Mouse (Mus musculus): ENCODE results near the gene Tmem165. TPM values are rescaled to one million over a fixed set of nuclear protein-coding genes. Genes with fewer than 3 reads are reported as not detected.

Gene Tmem165
- polyA plus RNA-seq (2014; fragmentation: Nextera tagmentation; extraction: Ambion mirVana) = 95.3 and 101 TPM in 2 replicates

DNA sequence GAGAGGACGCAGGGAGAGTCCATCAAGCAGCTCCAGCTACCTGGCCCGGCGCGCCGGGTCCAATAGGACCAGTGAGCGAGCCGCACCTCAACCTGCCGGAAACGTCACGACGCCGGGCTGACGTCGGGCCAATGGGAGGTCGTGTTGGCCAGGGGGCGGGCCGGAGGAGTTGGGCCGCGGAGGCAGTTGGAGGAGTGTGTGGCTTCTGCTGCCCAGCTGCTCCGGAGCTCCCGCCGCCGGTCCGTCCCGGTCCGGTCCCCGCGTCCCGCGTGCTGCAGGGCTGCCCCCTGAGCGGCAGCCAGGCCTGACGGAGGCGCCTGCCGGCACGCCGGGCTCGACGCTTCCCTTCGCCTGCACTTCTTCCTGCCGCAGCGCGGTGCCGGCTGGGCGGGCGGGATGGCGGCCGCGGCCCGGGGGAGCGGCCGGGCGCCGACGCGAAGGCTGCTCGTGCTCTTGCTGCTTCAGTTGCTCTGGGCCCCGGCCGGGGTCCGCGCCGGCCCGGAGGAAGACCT, at the start of gene Tmem165:
Gene Tmem165, plus strand, starts transcription at position 131 of the 512 bp plus-strand sequence.
- H3K27me3 ChIP-seq (ENCODE audit: control insufficient read depth, insufficient read depth, low read length) = no peaks in the 10 kb centered on the region
- ATAC-seq (replicated peaks; ENCODE audit: low FRiP score) = peak; percentile 97
- H3K4me1 ChIP-seq (replicated peaks; ENCODE audit: control insufficient read depth, insufficient read depth, low read length) = peaks cover 6% of the 10 kb centered on the region; the same call in 1 of the 2 replicates
- peak; percentile 97 for DNase-seq (ENCODE audit: low spot score)
- H3K36me3 ChIP-seq (ENCODE audit: control insufficient read depth, insufficient read depth, low read length) = no peaks in the 10 kb centered on the region
- H3K27ac ChIP-seq (ENCODE audit: low read depth, low read length) = peak within 1 kb of the TSS; percentile 92
- H3K9ac ChIP-seq (ENCODE audit: low read length) = peak within 1 kb of the TSS; percentile 97
- under 1% methylated on average over 52 of the region's 62 CpGs for WGBS
- peak within 1 kb of the TSS; percentile 74 for H3K4me2 ChIP-seq (ENCODE audit: low read depth, low read length, severe bottlenecking)
- H3K9me3 ChIP-seq (ENCODE audit: control insufficient read depth, low read length) = no peaks in the 10 kb centered on the region
- peak within 1 kb of the TSS; percentile 87 for H3K4me3 ChIP-seq (ENCODE audit: low read depth, low read length)

DNA sequence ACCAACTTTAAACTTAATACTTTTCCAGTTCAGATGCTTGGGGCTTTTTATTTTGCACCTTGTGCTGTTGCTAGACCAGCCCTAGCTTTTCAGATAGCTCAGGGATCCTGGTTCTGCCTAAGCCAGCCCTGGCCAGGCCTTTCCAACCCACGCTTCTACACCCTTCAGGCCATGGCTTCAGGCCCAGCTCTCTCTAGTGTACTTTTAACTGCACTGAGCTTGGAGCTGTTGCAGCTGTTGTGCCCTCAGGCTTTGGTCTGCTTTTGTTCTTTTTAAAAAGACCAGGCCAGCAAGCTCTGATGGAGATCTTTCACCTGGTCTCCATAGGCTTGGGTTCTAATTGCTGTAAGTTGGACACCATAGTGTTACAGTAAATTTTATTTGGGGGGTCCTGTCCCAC, 48.0 kb upstream of the Tmem165 start:
- ATAC-seq (replicated peaks; ENCODE audit: low FRiP score) (no peak), DNase-seq (ENCODE audit: low spot score) (no peak)
- Histone ChIP-seq H3K36me3 (ENCODE audit: control insufficient read depth, insufficient read depth, low read length) (no peaks in the 10 kb centered on the region), H3K27me3 (ENCODE audit: control insufficient read depth, insufficient read depth, low read length) (no peaks in the 10 kb centered on the region), H3K4me1 (replicated peaks; ENCODE audit: control insufficient read depth, insufficient read depth, low read length) (peaks cover 5% of the 10 kb centered on the region), H3K27ac (ENCODE audit: low read depth, low read length) (no peak overlapping the region), H3K9ac (ENCODE audit: low read length) (no peak overlapping the region), H3K4me2 (ENCODE audit: low read depth, low read length, severe bottlenecking) (no peak overlapping the region), H3K9me3 (ENCODE audit: control insufficient read depth, low read length) (no peaks in the 10 kb centered on the region), H3K4me3 (ENCODE audit: low read depth, low read length) (no peak overlapping the region)
- WGBS = 86% methylated on average over 1 of the region's 1 CpGs

DNA sequence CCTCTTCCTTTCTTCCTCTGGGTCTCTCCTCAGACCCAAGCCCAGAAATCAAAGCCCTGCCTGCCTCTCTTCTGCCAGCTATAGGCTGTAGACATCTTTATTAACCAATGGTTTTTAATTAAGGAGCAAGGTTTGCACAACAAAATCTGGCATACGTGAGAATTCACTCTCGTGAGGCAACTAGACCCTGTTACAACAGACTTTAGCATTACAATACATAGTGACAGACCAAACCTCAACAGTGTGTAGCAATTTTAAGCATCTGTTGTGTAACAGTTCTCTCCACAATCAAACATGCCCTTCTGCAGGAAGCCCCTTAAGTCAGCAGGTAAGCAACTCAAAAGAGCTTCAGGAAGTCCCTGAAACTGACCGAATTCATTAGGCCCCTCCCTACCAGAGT, 47.4 kb upstream of the Tmem165 start:
- H3K9ac ChIP-seq (ENCODE audit: low read length) = no peak overlapping the region
- DNase-seq (ENCODE audit: low spot score) (no peak), ATAC-seq (replicated peaks; ENCODE audit: low FRiP score) (no peak)
- no peaks in the 10 kb centered on the region for H3K9me3 ChIP-seq (ENCODE audit: control insufficient read depth, low read length)
- peaks cover 5% of the 10 kb centered on the region for H3K4me1 ChIP-seq (replicated peaks; ENCODE audit: control insufficient read depth, insufficient read depth, low read length)
- H3K27me3 ChIP-seq (ENCODE audit: control insufficient read depth, insufficient read depth, low read length) = no peaks in the 10 kb centered on the region
- no peaks in the 10 kb centered on the region for H3K36me3 ChIP-seq (ENCODE audit: control insufficient read depth, insufficient read depth, low read length)
- WGBS = 91% methylated on average over 3 of the region's 3 CpGs
- H3K27ac ChIP-seq (ENCODE audit: low read depth, low read length) = no peak overlapping the region
- no peak overlapping the region for H3K4me2 ChIP-seq (ENCODE audit: low read depth, low read length, severe bottlenecking)
- H3K4me3 ChIP-seq (ENCODE audit: low read depth, low read length) = no peak overlapping the region

DNA sequence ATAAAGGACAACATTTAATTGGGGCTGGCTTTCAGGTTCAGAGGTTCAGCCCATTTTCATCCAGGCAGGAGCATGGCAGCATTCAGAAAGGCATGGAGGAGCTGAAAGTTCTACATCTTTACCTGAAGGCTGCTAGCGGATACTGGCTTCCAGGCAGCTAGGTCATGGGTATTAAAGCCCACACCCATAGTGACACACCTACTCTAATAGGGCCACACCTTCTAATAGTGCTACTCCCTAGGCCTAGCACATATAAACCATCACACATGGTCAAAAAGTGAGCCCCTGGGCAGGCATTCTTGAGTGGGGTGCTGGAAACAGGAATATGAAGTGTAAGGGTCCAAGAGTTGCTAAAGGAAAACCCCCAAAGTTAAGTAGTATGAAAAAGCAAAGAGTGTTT, 46.1 kb upstream of the Tmem165 start:
- no peak for ATAC-seq (replicated peaks; ENCODE audit: low FRiP score)
- H3K9me3 ChIP-seq (ENCODE audit: control insufficient read depth, low read length) = no peaks in the 10 kb centered on the region
- H3K4me1 ChIP-seq (replicated peaks; ENCODE audit: control insufficient read depth, insufficient read depth, low read length) = peaks cover 5% of the 10 kb centered on the region
- no peak overlapping the region for H3K9ac ChIP-seq (ENCODE audit: low read length)
- no peaks in the 10 kb centered on the region for H3K27me3 ChIP-seq (ENCODE audit: control insufficient read depth, insufficient read depth, low read length)
- H3K36me3 ChIP-seq (ENCODE audit: control insufficient read depth, insufficient read depth, low read length) = no peaks in the 10 kb centered on the region
- 100% methylated on average over 1 of the region's 1 CpGs for WGBS
- H3K27ac ChIP-seq (ENCODE audit: low read depth, low read length) = no peak overlapping the region
- H3K4me2 ChIP-seq (ENCODE audit: low read depth, low read length, severe bottlenecking) = no peak overlapping the region
- H3K4me3 ChIP-seq (ENCODE audit: low read depth, low read length) = no peak overlapping the region
- DNase-seq (ENCODE audit: low spot score) = no peak

DNA sequence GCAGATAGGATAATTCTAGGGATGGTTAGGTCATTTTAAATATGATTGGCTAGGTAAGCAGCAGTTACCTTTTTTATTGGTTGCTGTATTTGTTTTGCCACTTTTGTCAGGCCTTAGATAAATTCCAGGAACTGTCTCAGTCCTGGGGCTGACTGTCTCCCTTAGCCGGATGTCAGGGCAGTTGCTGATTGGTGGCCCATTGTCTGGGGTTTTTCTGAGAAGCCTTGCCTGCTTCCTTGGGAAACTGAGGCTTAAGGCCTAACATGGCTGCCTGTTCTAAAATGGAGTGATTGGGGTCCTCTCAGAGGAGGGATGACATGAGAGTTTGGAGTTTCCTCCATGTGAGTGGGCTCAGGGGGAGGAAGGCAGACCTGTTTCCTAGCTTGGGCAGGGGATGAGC, 45.6 kb upstream of the Tmem165 start:
- H3K4me2 ChIP-seq (ENCODE audit: low read depth, low read length, severe bottlenecking) = no peak overlapping the region
- peaks cover 5% of the 10 kb centered on the region for H3K4me1 ChIP-seq (replicated peaks; ENCODE audit: control insufficient read depth, insufficient read depth, low read length)
- DNase-seq (ENCODE audit: low spot score) = no peak
- H3K27ac ChIP-seq (ENCODE audit: low read depth, low read length) = no peak overlapping the region
- H3K27me3 ChIP-seq (ENCODE audit: control insufficient read depth, insufficient read depth, low read length) = no peaks in the 10 kb centered on the region
- 69% methylated on average over 1 of the region's 1 CpGs for WGBS
- no peaks in the 10 kb centered on the region for H3K9me3 ChIP-seq (ENCODE audit: control insufficient read depth, low read length)
- no peaks in the 10 kb centered on the region for H3K36me3 ChIP-seq (ENCODE audit: control insufficient read depth, insufficient read depth, low read length)
- H3K9ac ChIP-seq (ENCODE audit: low read length) = no peak overlapping the region
- no peak for ATAC-seq (replicated peaks; ENCODE audit: low FRiP score)
- H3K4me3 ChIP-seq (ENCODE audit: low read depth, low read length) = no peak overlapping the region

DNA sequence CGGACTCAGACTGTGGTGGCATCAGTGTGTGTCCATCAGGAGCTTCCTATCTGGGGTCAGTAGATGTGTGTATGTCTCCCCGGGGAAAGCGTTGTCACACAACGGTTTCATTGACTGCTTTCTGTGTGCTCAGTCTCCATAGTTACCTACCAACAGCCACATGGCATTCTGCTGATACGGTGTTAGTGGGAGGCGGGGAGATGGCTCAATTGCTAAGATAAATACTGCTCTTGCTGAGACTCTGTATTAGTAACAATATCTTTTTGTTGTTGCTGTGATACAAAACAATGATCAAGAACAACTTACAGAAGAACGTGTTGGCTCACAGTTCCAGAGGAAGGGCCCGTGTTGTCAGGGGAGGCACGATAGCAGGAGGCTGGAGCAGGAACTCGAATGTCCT, 45.2 kb upstream of the Tmem165 start:
- no peak overlapping the region for H3K27ac ChIP-seq (ENCODE audit: low read depth, low read length)
- H3K27me3 ChIP-seq (ENCODE audit: control insufficient read depth, insufficient read depth, low read length) = no peaks in the 10 kb centered on the region
- H3K4me1 ChIP-seq (replicated peaks; ENCODE audit: control insufficient read depth, insufficient read depth, low read length) = peaks cover 5% of the 10 kb centered on the region
- H3K36me3 ChIP-seq (ENCODE audit: control insufficient read depth, insufficient read depth, low read length) = no peaks in the 10 kb centered on the region
- ATAC-seq (replicated peaks; ENCODE audit: low FRiP score) = no peak
- DNase-seq (ENCODE audit: low spot score) = no peak
- H3K9me3 ChIP-seq (ENCODE audit: control insufficient read depth, low read length) = no peaks in the 10 kb centered on the region
- no peak overlapping the region for H3K9ac ChIP-seq (ENCODE audit: low read length)
- H3K4me2 ChIP-seq (ENCODE audit: low read depth, low read length, severe bottlenecking) = no peak overlapping the region
- H3K4me3 ChIP-seq (ENCODE audit: low read depth, low read length) = no peak overlapping the region
- 68% methylated on average over 10 of the region's 10 CpGs for WGBS

DNA sequence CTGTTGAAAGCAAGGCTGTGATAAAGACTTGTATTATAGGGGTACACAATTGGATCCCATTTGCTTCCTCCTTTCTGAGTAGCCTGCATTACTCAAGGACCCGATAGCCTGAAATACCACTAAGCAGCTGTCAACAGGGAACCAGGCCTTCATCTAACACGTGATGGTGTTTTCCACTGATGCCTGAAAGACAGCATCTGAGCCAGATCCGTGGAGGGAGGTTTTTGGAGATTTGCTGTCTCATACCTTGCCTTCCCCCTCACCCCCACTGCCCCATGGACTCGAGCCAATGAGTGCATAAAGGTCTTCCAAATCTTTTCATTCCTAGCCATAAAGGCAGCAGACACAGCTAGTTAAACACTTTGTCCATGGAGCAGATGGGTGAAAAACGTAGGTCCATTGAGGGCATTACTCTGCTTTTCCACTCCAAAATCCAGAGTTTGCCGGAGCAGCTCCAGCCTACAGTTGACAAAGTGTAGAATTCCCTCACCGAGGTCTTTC, 44.5 kb upstream of the Tmem165 start:
- DNase-seq (ENCODE audit: low spot score) (no peak), ATAC-seq (replicated peaks; ENCODE audit: low FRiP score) (no peak)
- H3K27me3 ChIP-seq (ENCODE audit: control insufficient read depth, insufficient read depth, low read length) = no peaks in the 10 kb centered on the region
- H3K4me1 ChIP-seq (replicated peaks; ENCODE audit: control insufficient read depth, insufficient read depth, low read length) = peaks cover 5% of the 10 kb centered on the region
- H3K9ac ChIP-seq (ENCODE audit: low read length) = no peak overlapping the region
- H3K9me3 ChIP-seq (ENCODE audit: control insufficient read depth, low read length) = no peaks in the 10 kb centered on the region
- no peak overlapping the region for H3K4me3 ChIP-seq (ENCODE audit: low read depth, low read length)
- H3K36me3 ChIP-seq (ENCODE audit: control insufficient read depth, insufficient read depth, low read length) = no peaks in the 10 kb centered on the region
- 59% methylated on average over 7 of the region's 7 CpGs for WGBS
- no peak overlapping the region for H3K27ac ChIP-seq (ENCODE audit: low read depth, low read length)
- H3K4me2 ChIP-seq (ENCODE audit: low read depth, low read length, severe bottlenecking) = peak overlapping the region; percentile 78; the same call in 1 of the 2 replicates

DNA sequence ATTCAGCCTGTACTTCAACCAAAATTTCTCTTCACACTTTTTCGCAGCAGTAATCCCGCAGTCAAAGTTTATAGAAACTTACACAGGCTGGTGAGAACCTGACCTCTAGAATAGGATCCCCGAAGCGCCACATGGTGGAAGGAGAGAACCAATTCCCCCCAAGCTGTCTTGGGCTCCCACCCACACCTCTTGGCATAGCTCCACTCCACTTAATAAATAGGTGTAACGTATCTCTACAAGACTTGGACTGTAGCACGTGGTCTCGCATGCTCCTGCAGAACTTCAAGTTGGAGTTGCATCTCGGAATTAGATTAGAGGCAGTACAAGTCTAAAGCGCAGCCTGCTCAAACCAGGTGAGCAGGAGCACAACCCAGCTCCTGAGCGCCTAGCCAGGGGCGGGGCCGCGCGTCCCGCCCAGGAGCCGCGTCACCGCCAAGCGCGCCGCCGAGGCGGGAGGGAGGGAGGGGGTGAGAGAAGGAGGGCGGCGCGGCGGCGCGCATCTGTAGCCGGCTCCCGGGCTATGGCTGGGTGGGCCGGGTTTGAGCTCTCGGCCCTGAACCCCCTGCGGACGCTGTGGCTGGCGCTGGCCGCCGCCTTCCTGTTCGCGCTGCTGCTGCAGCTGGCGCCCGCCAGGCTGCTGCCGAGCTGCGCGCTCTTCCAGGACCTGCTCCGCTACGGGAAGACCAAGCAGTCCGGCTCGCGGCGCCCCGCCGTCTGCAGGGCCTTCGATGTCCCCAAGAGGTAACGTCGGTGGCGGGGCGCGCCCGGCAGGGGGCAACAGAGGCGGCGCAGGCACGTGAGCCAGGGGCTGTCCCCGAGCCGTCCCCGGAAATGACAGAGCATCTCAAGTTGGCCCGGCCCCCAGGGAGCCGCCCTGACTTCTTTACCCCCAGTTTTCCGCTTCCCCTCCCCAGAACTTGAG, 43.6 kb upstream of the Tmem165 start, which contains the start of gene Srd5a3:
Gene Srd5a3, plus strand, starts transcription at position 464 of the 922 bp plus-strand sequence.
- H3K4me1 ChIP-seq (replicated peaks; ENCODE audit: control insufficient read depth, insufficient read depth, low read length) = peaks cover 5% of the 10 kb centered on the region
- 1% methylated on average over 54 of the region's 69 CpGs for WGBS
- no peaks in the 10 kb centered on the region for H3K9me3 ChIP-seq (ENCODE audit: control insufficient read depth, low read length)
- ATAC-seq (replicated peaks; ENCODE audit: low FRiP score) (peak; percentile 96), DNase-seq (ENCODE audit: low spot score) (peak; percentile 97)
- H3K27ac ChIP-seq (ENCODE audit: low read depth, low read length) = peak within 1 kb of the TSS; percentile 89
- H3K36me3 ChIP-seq (ENCODE audit: control insufficient read depth, insufficient read depth, low read length) = no peaks in the 10 kb centered on the region
- peak within 1 kb of the TSS; percentile 88 for H3K9ac ChIP-seq (ENCODE audit: low read length)
- H3K4me2 ChIP-seq (ENCODE audit: low read depth, low read length, severe bottlenecking) = peak within 1 kb of the TSS; percentile 78
- no peaks in the 10 kb centered on the region for H3K27me3 ChIP-seq (ENCODE audit: control insufficient read depth, insufficient read depth, low read length)
- H3K4me3 ChIP-seq (ENCODE audit: low read depth, low read length) = peak within 1 kb of the TSS; percentile 66

Data from forebrain, embryonic 11.5 days (tissue).